Mouse (Mus musculus): ENCODE results near the gene Zfp819. TPM values are rescaled to one million over a fixed set of nuclear protein-coding genes. Genes with fewer than 3 reads are reported as not detected.
A peak's percentile ranks its signal among the peaks of the same experiment; 100 is the strongest.
"Not testable (repeated sequence)": the region's sequence is repeated elsewhere in the genome, so short reads cannot be mapped to it uniquely, and the experiment has no call there.

The Zfp819 gene
- total and polyA plus RNA-seq, 3 experiments, result not detected

GRCm38 (mm10) chr7:43652683-43653082, 45.7 kb downstream of the Zfp819 start:
- no peaks in the 10 kb centered on the region for H3K36me3 ChIP-seq (ENCODE audit: control insufficient read depth, insufficient read depth, low read length)
- no peaks in the 10 kb centered on the region for H3K79me2 ChIP-seq (replicated peaks; ENCODE audit: control insufficient read depth, insufficient read depth, low read length)
- TF ChIP-seq EP300 (IDR thresholded peaks at IDR 0.05; ENCODE audit: insufficient read depth, low read depth, low read length) (no peak), CTCF (IDR thresholded peaks at IDR 0.05) (no peak), POLR2A (IDR thresholded peaks at IDR 0.05; ENCODE audit: insufficient read depth, low read depth, low read length) (no peak)
- no peak overlapping the region for H3K4me3 ChIP-seq
- intact Hi-C loops (cut with DNase I), result no loop called here
- H3K4me1 ChIP-seq (ENCODE audit: control insufficient read depth, insufficient read depth, low read length), result no peaks in the 10 kb centered on the region
- 75% methylated on average over 6 of the region's 6 CpGs for WGBS
- no peak overlapping the region for H3K9ac ChIP-seq (ENCODE audit: low read depth, low read length)
- H3K27ac ChIP-seq, result no peak overlapping the region
- no peaks in the 10 kb centered on the region for H3K27me3 ChIP-seq (ENCODE audit: control insufficient read depth, insufficient read depth, low read length)
- no peak for DNase-seq

GRCm38 (mm10) chr7:43654519-43654918, 47.5 kb downstream of the Zfp819 start:
- no peak overlapping the region for H3K9ac ChIP-seq (ENCODE audit: low read depth, low read length)
- no peak overlapping the region for H3K27ac ChIP-seq
- 55% methylated on average over 3 of the region's 3 CpGs for WGBS
- no peak for DNase-seq
- no peaks in the 10 kb centered on the region for H3K4me1 ChIP-seq (ENCODE audit: control insufficient read depth, insufficient read depth, low read length)
- intact Hi-C loops (cut with DNase I), result no loop called here
- H3K4me3 ChIP-seq, result no peak overlapping the region
- 0 out of 2 replicates have a peak, but pooled peaks cover 1% of the 10 kb centered on the region for H3K27me3 ChIP-seq (ENCODE audit: control insufficient read depth, insufficient read depth, low read length)
- no peak for TF ChIP-seq POLR2A (IDR thresholded peaks at IDR 0.05; ENCODE audit: insufficient read depth, low read depth, low read length)
- TF ChIP-seq CTCF (IDR thresholded peaks at IDR 0.05), result no peak
- H3K36me3 ChIP-seq (ENCODE audit: control insufficient read depth, insufficient read depth, low read length), result no peaks in the 10 kb centered on the region
- H3K79me2 ChIP-seq (replicated peaks; ENCODE audit: control insufficient read depth, insufficient read depth, low read length), result no peaks in the 10 kb centered on the region

GRCm38 (mm10) chr7:43656232-43656631, 49.3 kb downstream of the Zfp819 start:
- Histone ChIP-seq H3K27me3 (ENCODE audit: control insufficient read depth, insufficient read depth, low read length) (0 out of 2 replicates have a peak, but pooled peaks cover 1% of the 10 kb centered on the region), H3K9ac (ENCODE audit: low read depth, low read length) (no peak overlapping the region), H3K4me1 (ENCODE audit: control insufficient read depth, insufficient read depth, low read length) (no peaks in the 10 kb centered on the region; the same call in 1 of the 2 replicates), H3K27ac (no peak overlapping the region), H3K4me3 (no peak overlapping the region), H3K79me2 (replicated peaks; ENCODE audit: control insufficient read depth, insufficient read depth, low read length) (no peaks in the 10 kb centered on the region), H3K36me3 (ENCODE audit: control insufficient read depth, insufficient read depth, low read length) (no peaks in the 10 kb centered on the region)
- 41% methylated on average over 6 of the region's 6 CpGs for WGBS
- no peak for DNase-seq
- TF ChIP-seq EP300 (IDR thresholded peaks at IDR 0.05; ENCODE audit: insufficient read depth, low read depth, low read length) (no peak), CTCF (IDR thresholded peaks at IDR 0.05) (no peak), POLR2A (IDR thresholded peaks at IDR 0.05; ENCODE audit: insufficient read depth, low read depth, low read length) (no peak)
- intact Hi-C loops (cut with DNase I), result no loop called here

- H3K4me1 ChIP-seq (ENCODE audit: control insufficient read depth, insufficient read depth, low read length), result no peaks in the 10 kb centered on the region; the same call in 1 of the 2 replicates
- 0 out of 2 replicates have a peak, but pooled peaks cover 1% of the 10 kb centered on the region for H3K27me3 ChIP-seq (ENCODE audit: control insufficient read depth, insufficient read depth, low read length)
- TF ChIP-seq EP300 (IDR thresholded peaks at IDR 0.05; ENCODE audit: insufficient read depth, low read depth, low read length), result no peak
- 0 out of 2 replicates have a peak, but pooled peaks have one; percentile 23 for TF ChIP-seq POLR2A (IDR thresholded peaks at IDR 0.05; ENCODE audit: insufficient read depth, low read depth, low read length)
- no peak for TF ChIP-seq CTCF (IDR thresholded peaks at IDR 0.05)
- no peak within 1 kb of the TSS for H3K27ac ChIP-seq
- no peak for DNase-seq
- H3K9ac ChIP-seq (ENCODE audit: low read depth, low read length), result no peak within 1 kb of the TSS
- 57% methylated on average over 1 of the region's 1 CpGs for WGBS
- no peaks in the 10 kb centered on the region for H3K36me3 ChIP-seq (ENCODE audit: control insufficient read depth, insufficient read depth, low read length)
- H3K4me3 ChIP-seq, result no peak within 1 kb of the TSS
- H3K79me2 ChIP-seq (replicated peaks; ENCODE audit: control insufficient read depth, insufficient read depth, low read length), result no peaks in the 10 kb centered on the region
- intact Hi-C loops (cut with DNase I), result no loop called here
These were observed 53.0 kb downstream of the Zfp819 start, which contains the start of gene Siglece for GRCm38 (mm10) chr7:43660002-43660401. Siglece (minus strand) TSS chr7:43660161.

- 62% methylated on average over 1 of the region's 1 CpGs for WGBS
These were observed 55.8 kb downstream of the Zfp819 start for GRCm38 (mm10) chr7:43662804-43663203.

GRCm38 (mm10) chr7:43667221-43667620, 60.3 kb downstream of the Zfp819 start:
- intact Hi-C loops (cut with DNase I); H3K27ac ChIP-seq; DNase-seq; H3K9ac ChIP-seq (ENCODE audit: low read depth, low read length); H3K36me3 ChIP-seq (ENCODE audit: control insufficient read depth, insufficient read depth, low read length); H3K27me3 ChIP-seq (ENCODE audit: control insufficient read depth, insufficient read depth, low read length); H3K4me1 ChIP-seq (ENCODE audit: control insufficient read depth, insufficient read depth, low read length); H3K79me2 ChIP-seq (replicated peaks; ENCODE audit: control insufficient read depth, insufficient read depth, low read length); H3K4me3 ChIP-seq: not testable (repeated sequence)
- 65% methylated on average over 4 of the region's 4 CpGs for WGBS

More at GRCm38 (mm10) chr7:43662804-43663203, 55.8 kb downstream of the Zfp819 start:
- intact Hi-C loops (cut with DNase I), result no loop called here
- no peaks in the 10 kb centered on the region; the same call in 1 of the 2 replicates for H3K4me1 ChIP-seq (ENCODE audit: control insufficient read depth, insufficient read depth, low read length)
- TF ChIP-seq EP300 (IDR thresholded peaks at IDR 0.05; ENCODE audit: insufficient read depth, low read depth, low read length) (no peak), CTCF (IDR thresholded peaks at IDR 0.05) (no peak), POLR2A (IDR thresholded peaks at IDR 0.05; ENCODE audit: insufficient read depth, low read depth, low read length) (no peak)
- H3K4me3 ChIP-seq, result no peak overlapping the region
- H3K36me3 ChIP-seq (ENCODE audit: control insufficient read depth, insufficient read depth, low read length), result no peaks in the 10 kb centered on the region
- DNase-seq, result no peak
- no peaks in the 10 kb centered on the region for H3K79me2 ChIP-seq (replicated peaks; ENCODE audit: control insufficient read depth, insufficient read depth, low read length)
- H3K27me3 ChIP-seq (ENCODE audit: control insufficient read depth, insufficient read depth, low read length), result 0 out of 2 replicates have a peak, but pooled peaks cover 1% of the 10 kb centered on the region
- H3K27ac ChIP-seq, result no peak overlapping the region
- H3K9ac ChIP-seq (ENCODE audit: low read depth, low read length), result no peak overlapping the region

Other genes with a start within 250 kb of the Zfp819 start
- under 1 TPM; 0.18 to 0.50 TPM for gene Siglecg, start 199.0 kb upstream of the Zfp819 start, total RNA-seq (2021)
- gene Siglecg, start 199.0 kb upstream of the Zfp819 start, polyA plus RNA-seq (2012; rRNA removed), result 2.0 and 3.2 TPM in 2 replicates
- not detected for gene Lim2, start 179.5 kb upstream of the Zfp819 start, total RNA-seq (2021)
- not detected in 2 replicates for gene Lim2, start 179.5 kb upstream of the Zfp819 start, polyA plus RNA-seq (2012; rRNA removed)
- not detected for gene Nkg7, start 170.1 kb upstream of the Zfp819 start, total RNA-seq (2021)
- 1.6 and 4.9 TPM in 2 replicates for gene Nkg7, start 170.1 kb upstream of the Zfp819 start, polyA plus RNA-seq (2012; rRNA removed)
- not detected for gene Cldnd2, start 166.4 kb upstream of the Zfp819 start, total RNA-seq (2021)
- gene Cldnd2, start 166.4 kb upstream of the Zfp819 start, polyA plus RNA-seq (2012; rRNA removed), result not detected in 2 replicates
- 1,000 to 10,000 TPM; 1,250 to 1,384 TPM for gene Etfb, start 163.1 kb upstream of the Zfp819 start, total RNA-seq (2021)
- 731 and 1,097 TPM in 2 replicates for gene Etfb, start 163.1 kb upstream of the Zfp819 start, polyA plus RNA-seq (2012; rRNA removed)
- gene Gm45233, start 163.0 kb upstream of the Zfp819 start, total RNA-seq (2021), result under 1 TPM; 0.73 to 0.82 TPM
- 2.2 and 4.7 TPM in 2 replicates for gene Gm45233, start 163.0 kb upstream of the Zfp819 start, polyA plus RNA-seq (2012; rRNA removed)
- gene Vsig10l, start 144.0 kb upstream of the Zfp819 start, total RNA-seq (2021), result 1 to 10 TPM; 1.0 to 1.1 TPM
- gene Vsig10l, start 144.0 kb upstream of the Zfp819 start, polyA plus RNA-seq (2012; rRNA removed), result 3.0 TPM in 2 replicates
- gene Iglon5, start 117.1 kb upstream of the Zfp819 start, total RNA-seq (2021), result under 1 TPM; 0.14 to 0.16 TPM
- 0.56 and 0.78 TPM in 2 replicates for gene Iglon5, start 117.1 kb upstream of the Zfp819 start, polyA plus RNA-seq (2012; rRNA removed)
- not detected for gene 4931406B18Rik, start 101.2 kb upstream of the Zfp819 start, total RNA-seq (2021)
- gene 4931406B18Rik, start 101.2 kb upstream of the Zfp819 start, polyA plus RNA-seq (2012; rRNA removed), result not detected in 2 replicates
- 1 to 10 TPM; 2.4 to 3.5 TPM for gene Cd33, start 62.7 kb upstream of the Zfp819 start, total RNA-seq (2021)
- gene Cd33, start 62.7 kb upstream of the Zfp819 start, polyA plus RNA-seq (2012; rRNA removed), result 7.6 and 7.9 TPM in 2 replicates
- under 1 TPM; 0.86 to 0.93 TPM for gene Zfp658, start 44.9 kb upstream of the Zfp819 start, total RNA-seq (2021)
- gene Zfp658, start 44.9 kb upstream of the Zfp819 start, polyA plus RNA-seq (2012; rRNA removed), result 0.70 and 1.0 TPM in 2 replicates
- 1 to 10 TPM; 3.8 to 5.9 TPM for gene Zfp719, start 27.6 kb upstream of the Zfp819 start, total RNA-seq (2021)
- gene Zfp719, start 27.6 kb upstream of the Zfp819 start, polyA plus RNA-seq (2012; rRNA removed), result 1.4 and 3.3 TPM in 2 replicates
- not detected for gene Ceacam18, start 27.5 kb downstream of the Zfp819 start, total RNA-seq (2021)
- not detected in 2 replicates for gene Ceacam18, start 27.5 kb downstream of the Zfp819 start, polyA plus RNA-seq (2012; rRNA removed)
- 1 to 10 TPM; 1.6 to 1.9 TPM for gene Siglece, start 53.0 kb downstream of the Zfp819 start, total RNA-seq (2021)
- gene Siglece, start 53.0 kb downstream of the Zfp819 start, polyA plus RNA-seq (2012; rRNA removed), result 1.7 and 2.1 TPM in 2 replicates
- gene Ctu1, start 64.8 kb downstream of the Zfp819 start, total RNA-seq (2021), result 1 to 10 TPM; 3.1 to 3.2 TPM
- gene Ctu1, start 64.8 kb downstream of the Zfp819 start, polyA plus RNA-seq (2012; rRNA removed), result 2.5 and 3.2 TPM in 2 replicates
- under 1 TPM in 1 of 2 experiments, not detected in 1; 0.30 TPM for gene Klk14, start 83.2 kb downstream of the Zfp819 start, total RNA-seq (2021)
- gene Klk14, start 83.2 kb downstream of the Zfp819 start, polyA plus RNA-seq (2012; rRNA removed), result 0.44 and 0.45 TPM in 2 replicates
- not detected for gene Klk13, start 105.4 kb downstream of the Zfp819 start, total RNA-seq (2021)
- gene Klk13, start 105.4 kb downstream of the Zfp819 start, polyA plus RNA-seq (2012; rRNA removed), result 0.18 and 0.35 TPM in 2 replicates
- gene Klk12, start 161.7 kb downstream of the Zfp819 start, total RNA-seq (2021), result not detected
- gene Klk12, start 161.7 kb downstream of the Zfp819 start, polyA plus RNA-seq (2012; rRNA removed), result not detected in 2 replicates
- gene Klk11, start 167.4 kb downstream of the Zfp819 start, total RNA-seq (2021), result under 1 TPM; 0.25 to 0.44 TPM
- 0.20 and 0.78 TPM in 2 replicates for gene Klk11, start 167.4 kb downstream of the Zfp819 start, polyA plus RNA-seq (2012; rRNA removed)
- gene Klk10, start 173.9 kb downstream of the Zfp819 start, total RNA-seq (2021), result under 1 TPM; 0.27 to 0.65 TPM
- 0.70 and 1.8 TPM in 2 replicates for gene Klk10, start 173.9 kb downstream of the Zfp819 start, polyA plus RNA-seq (2012; rRNA removed)
- gene Klk9, start 184.7 kb downstream of the Zfp819 start, total RNA-seq (2021), result not detected
- 0.12 TPM in 2 replicates for gene Klk9, start 184.7 kb downstream of the Zfp819 start, polyA plus RNA-seq (2012; rRNA removed)
- 10 to 100 TPM; 10.6 TPM for gene Klk8, start 190.4 kb downstream of the Zfp819 start, total RNA-seq (2021)
- 8.5 and 9.0 TPM in 2 replicates for gene Klk8, start 190.4 kb downstream of the Zfp819 start, polyA plus RNA-seq (2012; rRNA removed)
- not detected for gene Klk7, start 204.1 kb downstream of the Zfp819 start, total RNA-seq (2021)
- 0.08 TPM in 1 of 2 replicates, not detected in the other for gene Klk7, start 204.1 kb downstream of the Zfp819 start, polyA plus RNA-seq (2012; rRNA removed)
- gene Klk6, start 217.3 kb downstream of the Zfp819 start, total RNA-seq (2021), result not detected
- not detected in 2 replicates for gene Klk6, start 217.3 kb downstream of the Zfp819 start, polyA plus RNA-seq (2012; rRNA removed)
- gene Klk5, start 234.8 kb downstream of the Zfp819 start, total RNA-seq (2021), result not detected
- gene Klk5, start 234.8 kb downstream of the Zfp819 start, polyA plus RNA-seq (2012; rRNA removed), result not detected in 2 replicates